Comparison of ENCODE assay signal across 28 mouse cellular contexts in the genomic region with DNA sequence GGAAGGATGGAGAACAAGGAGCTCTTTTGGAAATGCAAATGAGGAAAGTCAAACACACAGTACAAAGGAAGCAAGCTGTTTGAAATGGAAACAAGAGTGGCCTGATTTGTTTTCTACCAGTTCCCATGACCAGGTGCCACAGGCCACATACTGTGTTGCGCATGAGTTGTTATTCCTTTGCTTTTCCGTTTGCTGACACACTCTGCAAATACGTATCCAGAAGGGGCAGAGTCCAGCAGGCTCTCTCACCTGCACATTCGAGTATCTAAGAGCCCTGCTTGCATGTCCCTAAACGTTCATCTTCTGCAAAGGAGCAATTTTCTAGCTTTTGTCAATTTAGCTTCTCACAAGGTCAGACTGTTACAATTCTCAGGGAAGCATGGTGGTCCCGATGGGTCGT. TPM values are rescaled to one million over a fixed set of nuclear protein-coding genes. Genes with fewer than 3 reads are reported as not detected.
DNase-seq lines count a peak whose midpoint lies in the region; ATAC-seq and TF ChIP-seq lines count a peak whose summit lies in the region.
"Had no signal": no experiment of that assay in that cellular context is flagged by ENCODE, and none has a peak within 500 bp of the region (broad histone marks: within the 10 kb centered on the region; RNA-seq: fewer than 3 reads in every experiment).

No protein-coding gene starts in this region.

- no peaks in the 10 kb centered on the region for H3K79me2 ChIP-seq in liver, adult 2 months (ENCODE audit: control insufficient read depth, insufficient read depth, low read length)

- TF ChIP-seq POLR2A in liver, adult 2 months (IDR thresholded peaks at IDR 0.05; ENCODE audit: extremely low read depth, insufficient read depth, low read length), result no peak

- no peak overlapping the region for H3K27ac ChIP-seq in liver, adult 2 months (replicated peaks; ENCODE audit: insufficient read depth, low read depth, low read length)
- no peak overlapping the region for H3K27ac ChIP-seq in liver, embryonic 12.5 days
- H3K27ac ChIP-seq in intestine, postnatal 0 days (ENCODE audit: low read depth, low read length), result peak overlapping the region; percentile 41; the same call in 1 of the 2 replicates
- peak overlapping the region; percentile 19; the same call in 1 of the 2 replicates for H3K27ac ChIP-seq in stomach, embryonic 16.5 days (ENCODE audit: low read length)
- H3K27ac ChIP-seq in forebrain, embryonic 14.5 days (ENCODE audit: low read depth, low read length), result no peak overlapping the region
- H3K27ac ChIP-seq: forebrain, embryonic 10.5 days; forebrain, embryonic 13.5 days; gastrocnemius, adult 2 months; heart, embryonic 15.5 days; hindbrain, embryonic 10.5 days; hindbrain, embryonic 13.5 days had no signal

- no peaks in the 10 kb centered on the region for H3K27me3 ChIP-seq in liver, adult 2 months (ENCODE audit: control insufficient read depth, insufficient read depth, low read length)
- H3K27me3 ChIP-seq in liver, embryonic 12.5 days (replicated peaks), result no peaks in the 10 kb centered on the region
- no peaks in the 10 kb centered on the region for H3K27me3 ChIP-seq in intestine, postnatal 0 days (replicated peaks; ENCODE audit: control insufficient read depth, insufficient read depth, low read length)
- no peaks in the 10 kb centered on the region for H3K27me3 ChIP-seq in stomach, embryonic 16.5 days (ENCODE audit: control insufficient read depth, insufficient read depth, low read length)
- H3K27me3 ChIP-seq in forebrain, embryonic 14.5 days (replicated peaks; ENCODE audit: control insufficient read depth, insufficient read depth, low read length), result no peaks in the 10 kb centered on the region
- H3K27me3 ChIP-seq: CH12.LX; forebrain, embryonic 13.5 days; heart, embryonic 15.5 days; hindbrain, embryonic 13.5 days had no signal

- ATAC-seq in liver, embryonic 12.5 days, result no peak
- peak; percentile 85 for ATAC-seq in intestine, postnatal 0 days
- no peak for ATAC-seq in stomach, embryonic 16.5 days (ENCODE audit: insufficient read depth, low FRiP score)
- ATAC-seq in forebrain, embryonic 14.5 days, result no peak
- ATAC-seq: forebrain, embryonic 13.5 days; forebrain, postnatal 0 days; hindbrain, embryonic 16.5 days; Patski had no signal

- no peaks in the 10 kb centered on the region for H3K9me3 ChIP-seq in liver, embryonic 12.5 days (replicated peaks)
- H3K9me3 ChIP-seq in intestine, postnatal 0 days (ENCODE audit: control insufficient read depth), result no peaks in the 10 kb centered on the region
- H3K9me3 ChIP-seq in stomach, embryonic 16.5 days (replicated peaks; ENCODE audit: control insufficient read depth, low read length), result no peaks in the 10 kb centered on the region
- no peaks in the 10 kb centered on the region for H3K9me3 ChIP-seq in forebrain, embryonic 14.5 days (replicated peaks; ENCODE audit: control insufficient read depth, low read length)
- H3K9me3 ChIP-seq: forebrain, embryonic 10.5 days; forebrain, embryonic 13.5 days; heart, embryonic 15.5 days; hindbrain, embryonic 10.5 days; hindbrain, embryonic 13.5 days had no signal

- peak; percentile 62 for DNase-seq in liver, adult 2 months (ENCODE audit: extremely low read depth, low read depth, low spot score)
- DNase-seq in ZHBTc4 (ENCODE audit: low read depth, low spot score), result peak; percentile 4
- DNase-seq in forebrain, embryonic 14.5 days (ENCODE audit: low spot score), result no peak
- no peak for DNase-seq in layer of hippocampus, adult 9-10 months (ENCODE audit: low spot score)
- DNase-seq in layer of hippocampus, adult 8-10 months (ENCODE audit: low spot score in 2 of 2), result no peak
- DNase-seq: adrenal gland, adult 2 months; adrenal gland, postnatal 25 days; cerebellum, adult 18-20 months; cerebellum, adult 9-10 months; cerebellum, postnatal 14 days; forebrain, postnatal 0 days; gastrocnemius, adult 2 months; gastrocnemius, postnatal 14 days; heart, postnatal 10 days; heart, postnatal 36 days had no signal

- H3K4me1 ChIP-seq in liver, adult 2 months (ENCODE audit: control insufficient read depth, insufficient read depth, low read length), result no peaks in the 10 kb centered on the region
- H3K4me1 ChIP-seq in liver, embryonic 12.5 days, result no peaks in the 10 kb centered on the region
- peaks cover 18% of the 10 kb centered on the region; the same call in 1 of the 2 replicates for H3K4me1 ChIP-seq in intestine, postnatal 0 days (replicated peaks; ENCODE audit: control insufficient read depth, insufficient read depth, low read length)
- H3K4me1 ChIP-seq in stomach, embryonic 16.5 days (ENCODE audit: control insufficient read depth, insufficient read depth, low read length), result no peaks in the 10 kb centered on the region; the same call in 1 of the 2 replicates
- H3K4me1 ChIP-seq in forebrain, embryonic 14.5 days (ENCODE audit: control insufficient read depth, insufficient read depth, low read length), result no peaks in the 10 kb centered on the region
- H3K4me1 ChIP-seq: forebrain, embryonic 10.5 days; forebrain, embryonic 13.5 days; heart, embryonic 15.5 days; hindbrain, embryonic 10.5 days; hindbrain, embryonic 13.5 days had no signal

- TF ChIP-seq CTCF in liver, adult 2 months (IDR thresholded peaks at IDR 0.05; ENCODE audit: low read depth, low read length), result no peak
- no peak for TF ChIP-seq CTCF in intestine, postnatal 0 days (IDR thresholded peaks at IDR 0.05; ENCODE audit: low read depth)

- H3K4me2 ChIP-seq in liver, embryonic 12.5 days, result no peak overlapping the region
- no peak overlapping the region for H3K4me2 ChIP-seq in intestine, postnatal 0 days (replicated peaks; ENCODE audit: low read depth)
- no peak overlapping the region for H3K4me2 ChIP-seq in stomach, embryonic 16.5 days (ENCODE audit: low read depth, low read length)
- H3K4me2 ChIP-seq in forebrain, embryonic 14.5 days (ENCODE audit: low read length), result no peak overlapping the region
- H3K4me2 ChIP-seq: forebrain, embryonic 13.5 days; heart, embryonic 11.5 days; heart, embryonic 15.5 days; hindbrain, embryonic 13.5 days had no signal

- WGBS in liver, adult 2 months, result 37% methylated on average over 7 of the region's 7 CpGs
- WGBS in liver, embryonic 12.5 days (ENCODE audit: insufficient replicate concordance), result 65% methylated on average over 7 of the region's 7 CpGs
- 52% methylated on average over 7 of the region's 7 CpGs for WGBS in intestine, postnatal 0 days
- WGBS in stomach, embryonic 16.5 days, result 73% methylated on average over 7 of the region's 7 CpGs
- WGBS in forebrain, embryonic 14.5 days, result 86% methylated on average over 7 of the region's 7 CpGs

- no peaks in the 10 kb centered on the region for H3K36me3 ChIP-seq in liver, adult 2 months (ENCODE audit: control insufficient read depth, insufficient read depth, low read length)
- no peaks in the 10 kb centered on the region for H3K36me3 ChIP-seq in liver, embryonic 12.5 days
- no peaks in the 10 kb centered on the region for H3K36me3 ChIP-seq in intestine, postnatal 0 days (ENCODE audit: control insufficient read depth, insufficient read depth)
- no peaks in the 10 kb centered on the region for H3K36me3 ChIP-seq in stomach, embryonic 16.5 days (ENCODE audit: control insufficient read depth, insufficient read depth, low read length)
- H3K36me3 ChIP-seq in forebrain, embryonic 14.5 days (ENCODE audit: control insufficient read depth, insufficient read depth, low read length), result no peaks in the 10 kb centered on the region
- H3K36me3 ChIP-seq: forebrain, embryonic 10.5 days; G1E; heart, embryonic 15.5 days; hindbrain, embryonic 10.5 days; hindbrain, embryonic 13.5 days had no signal

- no peak overlapping the region for H3K4me3 ChIP-seq in liver, adult 2 months (ENCODE audit: insufficient read depth, low read depth, low read length)
- no peak overlapping the region for H3K4me3 ChIP-seq in liver, embryonic 12.5 days
- H3K4me3 ChIP-seq in intestine, postnatal 0 days (ENCODE audit: low read depth, low read length), result no peak overlapping the region
- H3K4me3 ChIP-seq in stomach, embryonic 16.5 days (replicated peaks; ENCODE audit: low read length), result no peak overlapping the region
- no peak overlapping the region for H3K4me3 ChIP-seq in forebrain, embryonic 14.5 days (ENCODE audit: low read depth, low read length)
- H3K4me3 ChIP-seq: forebrain, embryonic 10.5 days; forebrain, embryonic 13.5 days; gastrocnemius, adult 2 months; heart, embryonic 15.5 days; hindbrain, embryonic 10.5 days; hindbrain, embryonic 13.5 days had no signal

- H3K9ac ChIP-seq in liver, adult 2 months (ENCODE audit: low read depth, low read length), result no peak overlapping the region
- H3K9ac ChIP-seq in liver, embryonic 12.5 days, result no peak overlapping the region
- no peak overlapping the region for H3K9ac ChIP-seq in intestine, postnatal 0 days (ENCODE audit: low read depth, low read length)
- H3K9ac ChIP-seq in stomach, embryonic 16.5 days (ENCODE audit: low read length), result no peak overlapping the region
- no peak overlapping the region for H3K9ac ChIP-seq in forebrain, embryonic 14.5 days (ENCODE audit: low read length)
- H3K9ac ChIP-seq: forebrain, embryonic 13.5 days; forebrain, postnatal 0 days; heart, embryonic 15.5 days; hindbrain, embryonic 13.5 days had no signal

RNA-seq across cellular contexts. Expression of gene Arrdc4, which starts 24.3 kb away (rescaled TPM):
- total RNA-seq in liver, adult 2 months (2014; rRNA removed), result 11.1 and 11.2 TPM in 2 replicates
- 4.4 and 6.4 TPM in 2 replicates for polyA plus RNA-seq in liver, adult 2 months (2012; rRNA removed)
- 5.1 and 5.7 TPM in 2 replicates for polyA plus RNA-seq in liver, embryonic 12.5 days (2016; fragmentation: Nextera tagmentation; extraction: Ambion mirVana)
- polyA plus RNA-seq in intestine, postnatal 0 days (2015; fragmentation: Nextera tagmentation; extraction: Ambion mirVana), result 104 and 107 TPM in 2 replicates
- polyA plus RNA-seq in stomach, embryonic 16.5 days (2015; fragmentation: Nextera tagmentation; extraction: Ambion mirVana), result 20.3 and 21.4 TPM in 2 replicates
- polyA plus RNA-seq in forebrain, embryonic 14.5 days (2014; fragmentation: Nextera tagmentation; extraction: Ambion mirVana), result 27.7 and 27.9 TPM in 2 replicates
- total RNA-seq in layer of hippocampus, adult 8-10 months (2022), result 10 to 100 TPM in 3 of 4 experiments, 1 to 10 TPM in 1; 9.7 to 15.0 (median 11.7) TPM
- total RNA-seq: CH12.LX had no signal
- polyA plus RNA-seq: G1E had no signal

Comparison
In these comparisons a context has a peak if more than half of its experiments do, and no peak if none do; other contexts are left out.
1. DNase-seq: peak in liver, adult 2 months (single experiment) and ZHBTc4 (single experiment); none in forebrain, embryonic 14.5 days (single experiment), layer of hippocampus, adult 9-10 months (single experiment) and layer of hippocampus, adult 8-10 months (0 of 2).
2. H3K27ac ChIP-seq: peak in intestine, postnatal 0 days (single experiment) and stomach, embryonic 16.5 days (single experiment); none in liver, adult 2 months (single experiment), liver, embryonic 12.5 days (single experiment) and forebrain, embryonic 14.5 days (single experiment).